Mouse (Mus musculus): ENCODE data around the gene Crhr1.

DNA sequence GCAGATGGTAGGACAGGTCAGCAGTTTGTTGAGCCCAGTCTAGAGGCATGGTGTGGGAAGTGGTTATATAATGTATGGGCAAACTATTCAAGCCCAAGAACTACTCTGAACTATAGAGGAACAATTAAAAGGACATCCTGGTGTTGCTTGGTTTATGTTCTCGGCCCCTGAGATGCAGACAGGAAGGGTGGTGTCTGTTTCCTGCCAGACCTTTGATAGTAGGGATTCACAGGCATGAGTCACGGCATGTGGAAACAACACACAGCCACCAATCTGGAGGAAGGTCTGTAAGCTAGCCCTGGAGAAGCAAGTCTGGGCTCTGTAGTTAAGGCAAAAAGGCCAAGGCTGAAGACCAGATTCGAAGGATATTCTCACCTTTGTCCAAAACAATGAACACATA, 70.6 kb downstream of the Crhr1 start:
- no peak for TF ChIP-seq CTCF (IDR thresholded peaks at IDR 0.05; ENCODE audit: low read depth)
- no peak for TF ChIP-seq EP300 (IDR thresholded peaks at IDR 0.05; ENCODE audit: low read depth)

Data from liver, postnatal 0 days (tissue).